Mouse (Mus musculus): ENCODE measurements at regions not wholly inside any gene's neighbourhood (a gene's known extent, or its start where the extent isn't known, plus 50 kb on each side); places are given as distances from the start of the nearest gene placed in this dataset.

GRCm38 (mm10) chr10:96395017-96395416, 221.8 kb upstream of the Btg1 start:
- TF ChIP-seq CTCF (IDR thresholded peaks at IDR 0.05; ENCODE audit: extremely low read depth, insufficient read depth, low read length) (no peak), POLR2A (IDR thresholded peaks at IDR 0.05; ENCODE audit: extremely low read depth, insufficient read depth, low read length) (no peak)
